Mouse (Mus musculus): ENCODE results near the gene Btbd35f29. TPM values are rescaled to one million over a fixed set of nuclear protein-coding genes. Genes with fewer than 3 reads are reported as not detected.
A peak's percentile ranks its signal among the peaks of the same experiment; 100 is the strongest.
"Not testable (repeated sequence)": the region's sequence is repeated elsewhere in the genome, so short reads cannot be mapped to it uniquely, and the experiment has no call there.

Btbd35f29 gene
- not detected in 2 replicates for total RNA-seq (2014; rRNA removed)
- not detected in 2 replicates for polyA plus RNA-seq (2012; rRNA removed)

- H3K27me3 ChIP-seq (ENCODE audit: control insufficient read depth, insufficient read depth, low read length); H3K4me1 ChIP-seq (ENCODE audit: control insufficient read depth, insufficient read depth, low read length); H3K27ac ChIP-seq (replicated peaks; ENCODE audit: insufficient read depth, low read depth, low read length); H3K4me3 ChIP-seq (ENCODE audit: insufficient read depth, low read depth, low read length); DNase-seq (ENCODE audit: extremely low read depth, low read depth, low spot score); H3K9ac ChIP-seq (ENCODE audit: low read depth, low read length); H3K36me3 ChIP-seq (ENCODE audit: control insufficient read depth, insufficient read depth, low read length); H3K79me2 ChIP-seq (ENCODE audit: control insufficient read depth, insufficient read depth, low read length): not testable (repeated sequence)
- no CpG with 5 or more reads among the region's 4 CpGs for WGBS
Measured at GRCm38 (mm10) chrX:31117374-31117773, at the start of gene Btbd35f29. Gene Btbd35f29, plus strand, starts transcription at chrX:31117674.

GRCm38 (mm10) chrX:31141416-31141815 is 23.9 kb downstream of the Btbd35f29 start:
- not testable (repeated sequence) for H3K27me3 ChIP-seq (ENCODE audit: control insufficient read depth, insufficient read depth, low read length); H3K4me3 ChIP-seq (ENCODE audit: insufficient read depth, low read depth, low read length); H3K9ac ChIP-seq (ENCODE audit: low read depth, low read length); H3K27ac ChIP-seq (replicated peaks; ENCODE audit: insufficient read depth, low read depth, low read length); H3K4me1 ChIP-seq (ENCODE audit: control insufficient read depth, insufficient read depth, low read length); H3K36me3 ChIP-seq (ENCODE audit: control insufficient read depth, insufficient read depth, low read length); H3K79me2 ChIP-seq (ENCODE audit: control insufficient read depth, insufficient read depth, low read length); DNase-seq (ENCODE audit: extremely low read depth, low read depth, low spot score)
- WGBS, result 73% methylated on average over 2 of the region's 2 CpGs

GRCm38 (mm10) chrX:31145144-31145543 is 27.7 kb downstream of the Btbd35f29 start:
- H3K36me3 ChIP-seq (ENCODE audit: control insufficient read depth, insufficient read depth, low read length); H3K27ac ChIP-seq (replicated peaks; ENCODE audit: insufficient read depth, low read depth, low read length); H3K79me2 ChIP-seq (ENCODE audit: control insufficient read depth, insufficient read depth, low read length); H3K9ac ChIP-seq (ENCODE audit: low read depth, low read length); H3K27me3 ChIP-seq (ENCODE audit: control insufficient read depth, insufficient read depth, low read length); H3K4me3 ChIP-seq (ENCODE audit: insufficient read depth, low read depth, low read length); DNase-seq (ENCODE audit: extremely low read depth, low read depth, low spot score); H3K4me1 ChIP-seq (ENCODE audit: control insufficient read depth, insufficient read depth, low read length): not testable (repeated sequence)

GRCm38 (mm10) chrX:31145835-31146234 is 28.4 kb downstream of the Btbd35f29 start:
- H3K4me3 ChIP-seq (ENCODE audit: insufficient read depth, low read depth, low read length); H3K36me3 ChIP-seq (ENCODE audit: control insufficient read depth, insufficient read depth, low read length); H3K4me1 ChIP-seq (ENCODE audit: control insufficient read depth, insufficient read depth, low read length); H3K27ac ChIP-seq (replicated peaks; ENCODE audit: insufficient read depth, low read depth, low read length); DNase-seq (ENCODE audit: extremely low read depth, low read depth, low spot score); H3K79me2 ChIP-seq (ENCODE audit: control insufficient read depth, insufficient read depth, low read length); H3K9ac ChIP-seq (ENCODE audit: low read depth, low read length); H3K27me3 ChIP-seq (ENCODE audit: control insufficient read depth, insufficient read depth, low read length): not testable (repeated sequence)
- 80% methylated on average over 1 of the region's 1 CpGs for WGBS

DNA sequence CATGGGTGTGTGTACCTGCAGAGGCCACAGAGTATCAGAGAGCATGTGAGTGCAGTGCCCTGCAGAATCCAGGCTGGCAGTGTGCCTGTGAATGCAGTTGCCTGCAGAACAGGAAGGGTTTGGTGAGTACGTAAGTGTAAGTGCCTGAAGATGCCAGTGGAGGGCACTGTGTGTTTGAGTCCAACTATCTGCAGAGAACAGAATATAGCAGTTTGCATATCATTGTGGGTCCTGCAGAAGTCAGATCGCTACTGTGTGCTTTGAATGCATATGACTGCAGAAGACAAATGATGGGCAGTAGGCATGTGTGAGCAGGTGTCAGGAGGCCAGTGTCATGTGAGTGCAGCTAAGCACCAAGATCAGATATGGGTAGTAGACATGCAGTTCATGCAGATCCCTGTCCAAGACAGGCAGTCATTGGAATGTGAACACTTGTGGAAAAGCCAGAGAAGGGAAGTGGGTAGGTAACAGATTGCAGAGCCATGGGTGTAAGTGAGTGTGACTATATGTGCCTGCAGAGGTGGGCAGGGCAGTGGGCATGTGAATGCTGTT is 41.1 kb downstream of the Btbd35f29 start:
- H3K4me1 ChIP-seq (ENCODE audit: control insufficient read depth, insufficient read depth, low read length); H3K36me3 ChIP-seq (ENCODE audit: control insufficient read depth, insufficient read depth, low read length); H3K4me3 ChIP-seq (ENCODE audit: insufficient read depth, low read depth, low read length); H3K9ac ChIP-seq (ENCODE audit: low read depth, low read length); H3K27me3 ChIP-seq (ENCODE audit: control insufficient read depth, insufficient read depth, low read length); H3K79me2 ChIP-seq (ENCODE audit: control insufficient read depth, insufficient read depth, low read length); H3K27ac ChIP-seq (replicated peaks; ENCODE audit: insufficient read depth, low read depth, low read length): not testable (repeated sequence)
- WGBS, result 75% methylated on average over 2 of the region's 2 CpGs
- peak; percentile 29 for DNase-seq (ENCODE audit: extremely low read depth, low read depth, low spot score)

- not testable (repeated sequence) for H3K27ac ChIP-seq (replicated peaks; ENCODE audit: insufficient read depth, low read depth, low read length); H3K27me3 ChIP-seq (ENCODE audit: control insufficient read depth, insufficient read depth, low read length); H3K4me3 ChIP-seq (ENCODE audit: insufficient read depth, low read depth, low read length); DNase-seq (ENCODE audit: extremely low read depth, low read depth, low spot score); H3K4me1 ChIP-seq (ENCODE audit: control insufficient read depth, insufficient read depth, low read length); H3K79me2 ChIP-seq (ENCODE audit: control insufficient read depth, insufficient read depth, low read length); H3K9ac ChIP-seq (ENCODE audit: low read depth, low read length); H3K36me3 ChIP-seq (ENCODE audit: control insufficient read depth, insufficient read depth, low read length)
- WGBS, result 51% methylated on average over 2 of the region's 2 CpGs
Measured at GRCm38 (mm10) chrX:31159450-31160322, 42.2 kb downstream of the Btbd35f29 start.

GRCm38 (mm10) chrX:31160554-31160953 is 43.1 kb downstream of the Btbd35f29 start:
- not testable (repeated sequence) for H3K9ac ChIP-seq (ENCODE audit: low read depth, low read length); H3K27me3 ChIP-seq (ENCODE audit: control insufficient read depth, insufficient read depth, low read length); DNase-seq (ENCODE audit: extremely low read depth, low read depth, low spot score); H3K27ac ChIP-seq (replicated peaks; ENCODE audit: insufficient read depth, low read depth, low read length); H3K79me2 ChIP-seq (ENCODE audit: control insufficient read depth, insufficient read depth, low read length); H3K36me3 ChIP-seq (ENCODE audit: control insufficient read depth, insufficient read depth, low read length); H3K4me3 ChIP-seq (ENCODE audit: insufficient read depth, low read depth, low read length); H3K4me1 ChIP-seq (ENCODE audit: control insufficient read depth, insufficient read depth, low read length)
- 80% methylated on average over 4 of the region's 4 CpGs for WGBS

DNA sequence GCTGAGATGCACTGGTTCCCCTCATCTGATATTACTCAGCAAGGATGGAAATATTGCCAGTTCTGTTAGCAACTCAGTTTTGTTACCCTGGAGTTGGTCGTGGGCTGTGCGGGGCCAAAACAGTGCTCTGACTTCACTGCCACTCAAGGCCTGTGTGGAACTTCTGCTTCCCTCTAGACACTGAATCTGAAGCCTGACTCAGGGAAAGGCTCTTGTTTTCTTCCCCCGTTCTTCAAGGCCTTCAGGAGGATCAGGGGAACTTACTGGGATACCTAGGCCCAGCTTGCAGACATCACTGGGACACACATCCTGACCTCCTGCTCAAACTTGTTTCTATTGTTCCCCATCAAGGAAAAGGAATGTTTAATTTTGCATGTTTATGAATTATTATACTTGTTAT is 45.2 kb downstream of the Btbd35f29 start:
- not testable (repeated sequence) for H3K36me3 ChIP-seq (ENCODE audit: control insufficient read depth, insufficient read depth, low read length); H3K27me3 ChIP-seq (ENCODE audit: control insufficient read depth, insufficient read depth, low read length); H3K9ac ChIP-seq (ENCODE audit: low read depth, low read length); H3K4me1 ChIP-seq (ENCODE audit: control insufficient read depth, insufficient read depth, low read length); H3K79me2 ChIP-seq (ENCODE audit: control insufficient read depth, insufficient read depth, low read length); H3K27ac ChIP-seq (replicated peaks; ENCODE audit: insufficient read depth, low read depth, low read length); H3K4me3 ChIP-seq (ENCODE audit: insufficient read depth, low read depth, low read length); DNase-seq (ENCODE audit: extremely low read depth, low read depth, low spot score)
- WGBS, result 76% methylated on average over 3 of the region's 3 CpGs

DNA sequence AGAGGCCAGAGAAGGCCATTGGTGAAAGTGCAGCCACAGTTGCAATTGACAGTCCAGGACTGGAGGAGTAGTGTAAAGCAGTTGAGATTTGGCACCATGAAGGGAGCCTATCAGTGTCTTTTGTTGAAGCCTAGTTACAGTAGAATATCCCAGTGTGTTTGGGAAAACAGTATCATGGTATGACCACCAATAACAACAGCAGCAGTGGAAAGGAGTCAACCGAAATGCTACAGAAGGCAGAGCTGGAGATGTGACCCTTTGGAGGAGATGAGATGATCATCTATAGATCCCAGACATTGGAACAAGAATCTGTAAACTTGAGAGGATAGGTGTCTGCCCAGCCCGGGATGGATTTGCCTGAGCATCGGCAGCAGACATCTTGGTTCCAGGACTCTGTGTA is 47.7 kb downstream of the Btbd35f29 start:
- H3K79me2 ChIP-seq (ENCODE audit: control insufficient read depth, insufficient read depth, low read length); H3K9ac ChIP-seq (ENCODE audit: low read depth, low read length); H3K27ac ChIP-seq (replicated peaks; ENCODE audit: insufficient read depth, low read depth, low read length); H3K4me3 ChIP-seq (ENCODE audit: insufficient read depth, low read depth, low read length); DNase-seq (ENCODE audit: extremely low read depth, low read depth, low spot score); H3K4me1 ChIP-seq (ENCODE audit: control insufficient read depth, insufficient read depth, low read length); H3K36me3 ChIP-seq (ENCODE audit: control insufficient read depth, insufficient read depth, low read length); H3K27me3 ChIP-seq (ENCODE audit: control insufficient read depth, insufficient read depth, low read length): not testable (repeated sequence)
- WGBS, result 83% methylated on average over 3 of the region's 3 CpGs

All from liver, adult 2 months (tissue).